Mouse (Mus musculus): ENCODE results near the gene Noto.
A peak's percentile ranks its signal among the peaks of the same experiment; 100 is the strongest.
"Not testable (repeated sequence)": the region's sequence is repeated elsewhere in the genome, so short reads cannot be mapped to it uniquely, and the experiment has no call there.

Gene Noto

DNA sequence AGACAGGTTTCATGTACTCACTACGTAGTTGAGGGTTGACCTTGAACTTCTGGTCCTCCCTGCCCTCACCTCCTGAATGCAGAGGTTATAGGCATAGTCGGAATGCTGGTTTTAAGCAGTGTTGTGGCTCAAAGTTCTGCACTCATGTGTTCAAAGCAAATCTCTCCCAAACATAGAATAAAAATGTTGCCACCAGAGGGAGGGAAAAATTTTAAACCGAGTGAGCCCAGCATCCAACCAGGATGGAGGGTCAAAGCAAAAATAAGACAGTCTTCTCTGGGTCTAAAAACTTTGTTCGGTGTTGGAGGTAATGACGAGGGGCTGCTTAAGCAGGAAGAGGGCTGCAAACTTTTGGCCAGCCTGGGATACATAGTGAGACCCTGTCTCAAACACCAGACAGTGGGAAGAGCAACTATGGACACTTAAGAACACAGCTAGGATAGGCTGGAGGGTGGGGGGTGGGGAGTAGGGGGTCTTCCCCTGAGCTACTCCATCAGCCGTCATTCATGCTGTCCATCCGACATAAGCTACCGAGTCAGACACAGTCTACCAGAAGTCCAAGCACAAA, 7.7 kb downstream of the Noto start:
- no peak for DNase-seq (ENCODE audit: low spot score in 2 of 2)

DNA sequence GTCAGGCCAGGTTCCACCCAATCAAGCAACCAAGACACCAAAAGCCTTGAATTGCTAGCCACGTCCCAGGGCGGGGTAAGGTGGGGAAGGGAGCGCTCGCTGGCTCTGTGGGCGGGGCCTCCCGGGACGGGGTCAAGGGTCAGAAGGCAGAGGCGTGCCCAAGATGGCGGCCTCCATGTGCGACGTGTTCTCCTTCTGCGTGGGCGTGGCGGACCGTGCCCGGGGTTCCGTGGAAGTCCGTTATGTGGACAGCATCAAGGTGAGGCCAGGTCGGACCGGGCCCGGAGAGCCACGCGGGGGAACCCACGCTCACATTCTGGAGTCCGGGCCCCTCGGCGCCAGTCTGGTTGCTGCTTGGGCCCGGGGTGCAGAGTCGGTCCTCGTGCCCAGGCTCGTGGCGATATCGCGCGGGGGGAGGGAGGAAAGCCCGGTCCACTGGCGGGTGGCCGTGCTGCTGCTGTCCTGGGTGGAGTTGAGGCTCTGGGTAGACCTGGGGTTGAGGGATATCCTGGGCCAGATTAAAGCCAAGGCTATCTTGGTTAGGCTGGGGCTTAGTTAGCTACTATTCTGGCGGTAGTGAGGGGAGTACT, 8.3 kb downstream of the Noto start, which contains the start of gene Smyd5:
Gene Smyd5 (plus strand): TSS at position 148 of the 590 bp plus-strand sequence.
- peak; percentile 68 to 80 for DNase-seq (ENCODE audit: low spot score in 2 of 2)

DNA sequence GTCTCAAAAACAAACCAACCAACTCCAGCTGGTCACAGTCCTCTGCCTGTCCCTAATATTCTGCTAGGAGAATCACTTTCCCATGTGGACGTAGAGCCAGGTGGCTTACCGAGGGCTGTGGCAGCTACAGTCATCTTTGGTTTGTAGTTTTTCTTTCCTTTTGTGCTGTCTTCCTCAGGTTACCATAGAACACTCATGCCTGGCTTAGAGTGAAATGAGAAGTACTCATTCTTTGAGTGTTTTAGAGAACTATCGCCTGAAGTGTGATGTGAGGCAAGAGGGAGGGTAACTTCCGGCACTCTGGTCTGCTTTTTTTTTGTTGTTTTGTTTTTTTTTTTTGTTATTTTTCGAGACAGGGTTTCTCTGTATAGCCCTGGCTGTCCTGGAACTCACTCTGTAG, 10.2 kb downstream of the Noto start:
- DNase-seq (ENCODE audit: low spot score in 2 of 2) = no peak

GRCm38 (mm10) chr6:85436204-85436603, 12.5 kb downstream of the Noto start:
- DNase-seq (ENCODE audit: low spot score in 2 of 2) = no peak

DNA sequence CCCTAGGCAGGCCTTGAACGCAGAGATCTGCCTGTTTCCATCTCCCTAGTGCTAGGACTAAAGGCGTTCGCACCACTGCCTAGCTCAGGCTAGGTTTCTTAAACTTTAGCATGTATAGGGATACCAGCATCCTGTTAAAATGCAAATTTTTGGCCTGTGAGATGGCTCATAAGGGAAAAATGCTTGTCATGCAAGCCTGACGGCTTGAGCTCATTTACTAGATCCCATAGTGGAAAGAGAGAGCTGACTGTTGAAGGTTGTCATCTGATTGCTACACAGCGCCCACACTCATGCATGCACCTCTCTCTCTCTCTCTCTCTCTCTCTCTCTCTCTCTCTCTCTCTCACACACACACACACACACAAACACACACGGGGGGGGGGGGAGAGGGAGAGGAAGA, 12.9 kb downstream of the Noto start:
- no peak for DNase-seq (ENCODE audit: low spot score in 2 of 2)

DNA sequence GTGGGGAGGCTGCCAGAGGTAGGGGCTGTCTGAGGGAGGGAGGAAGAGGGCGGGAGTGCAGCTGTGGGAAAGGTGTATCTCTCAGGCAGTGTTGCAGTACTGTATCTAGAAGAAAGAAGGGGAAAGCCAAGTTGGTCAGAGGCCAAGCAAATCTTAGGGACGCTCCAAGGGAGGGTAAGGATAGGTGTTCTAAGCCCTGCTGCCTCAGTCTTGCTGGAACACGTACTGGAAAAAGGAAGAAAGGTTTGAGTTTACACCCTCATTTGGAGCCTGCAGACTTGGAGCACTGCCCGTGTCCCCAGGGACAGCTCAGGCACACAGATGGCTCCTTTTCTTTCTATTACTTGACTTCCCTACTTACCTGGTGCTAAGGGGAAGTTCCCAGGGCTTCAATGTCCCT, 17.5 kb downstream of the Noto start:
- no peak for DNase-seq (ENCODE audit: low spot score in 2 of 2)

GRCm38 (mm10) chr6:85443488-85444233, 20.0 kb downstream of the Noto start:
- no peak for DNase-seq (ENCODE audit: low spot score in 2 of 2)

- DNase-seq (ENCODE audit: low spot score in 2 of 2) = no peak
These were observed 20.7 kb downstream of the Noto start for GRCm38 (mm10) chr6:85444266-85444965.

DNA sequence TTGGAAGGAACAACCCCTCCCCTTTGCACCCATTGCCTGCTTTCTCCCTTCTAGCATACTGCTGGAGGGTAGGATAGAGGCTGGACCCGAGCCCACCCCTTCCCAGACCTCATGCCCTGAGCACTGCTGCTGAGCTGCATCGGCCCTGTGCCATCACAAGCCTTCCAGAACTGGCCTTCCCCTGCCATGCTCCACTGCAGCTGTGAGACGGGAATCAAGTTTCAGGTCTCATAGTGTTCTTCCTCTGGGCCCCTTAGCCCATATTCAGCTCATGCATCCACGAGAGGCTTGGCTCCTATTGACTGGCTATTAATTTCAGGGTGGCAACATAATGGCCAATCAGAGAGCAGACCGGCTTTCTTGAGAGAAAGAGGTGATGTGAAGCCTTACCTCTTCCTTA, 21.6 kb downstream of the Noto start:
- DNase-seq (ENCODE audit: low spot score in 2 of 2) = no peak

DNA sequence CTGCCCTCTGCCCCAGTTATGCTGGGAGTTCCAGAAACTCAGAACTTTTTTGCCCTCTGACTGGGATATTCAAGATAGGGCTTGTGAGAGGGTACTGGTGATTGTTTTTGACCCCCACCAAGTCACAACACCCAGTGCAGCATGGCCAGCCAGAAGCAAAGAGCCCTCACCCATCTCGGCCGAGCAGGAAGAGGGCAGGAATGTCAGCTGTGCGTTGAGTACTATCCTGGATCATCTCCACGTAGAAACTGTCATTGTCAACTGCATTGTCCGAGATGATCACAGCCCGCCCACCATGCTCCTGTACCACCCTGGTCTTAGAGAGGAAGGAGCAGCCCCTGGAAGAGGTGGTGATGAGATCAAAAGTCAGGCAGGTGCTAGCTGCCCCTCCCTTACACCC, 23.7 kb downstream of the Noto start:
- DNase-seq (ENCODE audit: low spot score in 2 of 2) = no peak

DNA sequence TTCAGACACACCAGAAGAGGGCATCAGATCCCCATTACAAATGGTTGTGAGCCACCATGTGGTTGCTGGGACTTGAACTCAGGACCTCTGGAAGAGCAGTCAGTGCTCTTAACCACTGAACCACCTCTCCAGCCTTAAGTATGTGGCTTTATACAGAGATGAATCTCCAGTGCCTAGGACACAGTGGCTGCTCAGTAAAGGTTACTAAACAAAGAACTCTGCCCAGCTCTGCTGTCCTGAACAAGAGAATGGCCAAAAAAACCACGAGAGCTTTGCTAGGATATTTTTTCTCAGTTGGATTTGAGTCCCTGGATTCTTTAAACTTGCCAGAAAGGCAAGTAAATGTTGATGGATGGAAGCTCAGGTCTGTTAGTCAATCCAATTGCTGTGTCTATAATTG, 26.5 kb downstream of the Noto start:
- DNase-seq (ENCODE audit: low spot score in 2 of 2) = not testable (repeated sequence)

- DNase-seq (ENCODE audit: low spot score in 2 of 2) = peak; percentile 93 to 98
These were observed 27.3 kb downstream of the Noto start, which contains the start of gene Cct7 for GRCm38 (mm10) chr6:85450697-85451663. Gene Cct7 (plus strand): TSS chr6:85451514.

GRCm38 (mm10) chr6:85451664-85452410, 28.2 kb downstream of the Noto start, which contains the start of gene Pradc1:
Gene Pradc1 (minus strand): TSS chr6:85451970.
- DNase-seq (ENCODE audit: low spot score in 2 of 2) = peak; percentile 88 to 93

- no peak for DNase-seq (ENCODE audit: low spot score in 2 of 2)
These were observed 28.7 kb downstream of the Noto start for GRCm38 (mm10) chr6:85452411-85452665.

GRCm38 (mm10) chr6:85452816-85453215, 29.1 kb downstream of the Noto start:
- no peak for DNase-seq (ENCODE audit: low spot score in 2 of 2)

DNA sequence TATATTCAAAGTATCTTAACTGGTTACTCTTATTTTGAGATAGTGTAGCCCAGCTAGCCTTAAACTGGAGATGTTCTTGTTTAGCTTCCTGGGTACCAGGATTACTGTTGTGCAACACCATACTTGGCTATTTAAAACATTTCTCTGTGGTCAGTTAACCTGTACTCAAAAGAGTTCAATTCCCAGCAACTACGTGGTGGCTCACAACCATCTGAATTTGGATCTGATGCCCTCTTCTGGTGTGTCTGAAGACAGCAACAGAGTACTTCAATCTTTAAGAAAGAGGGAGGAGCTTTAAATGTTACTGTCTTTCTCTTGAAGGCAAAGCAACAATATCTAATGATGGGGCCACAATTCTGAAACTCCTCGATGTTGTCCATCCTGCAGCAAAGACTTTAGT, 35.9 kb downstream of the Noto start:
- DNase-seq (ENCODE audit: low spot score in 2 of 2) = no peak

- no peak for DNase-seq (ENCODE audit: low spot score in 2 of 2)
These were observed 41.7 kb downstream of the Noto start for GRCm38 (mm10) chr6:85465381-85465780.

GRCm38 (mm10) chr6:85469660-85470430, 46.2 kb downstream of the Noto start:
- DNase-seq (ENCODE audit: low spot score in 2 of 2) = no peak

DNA sequence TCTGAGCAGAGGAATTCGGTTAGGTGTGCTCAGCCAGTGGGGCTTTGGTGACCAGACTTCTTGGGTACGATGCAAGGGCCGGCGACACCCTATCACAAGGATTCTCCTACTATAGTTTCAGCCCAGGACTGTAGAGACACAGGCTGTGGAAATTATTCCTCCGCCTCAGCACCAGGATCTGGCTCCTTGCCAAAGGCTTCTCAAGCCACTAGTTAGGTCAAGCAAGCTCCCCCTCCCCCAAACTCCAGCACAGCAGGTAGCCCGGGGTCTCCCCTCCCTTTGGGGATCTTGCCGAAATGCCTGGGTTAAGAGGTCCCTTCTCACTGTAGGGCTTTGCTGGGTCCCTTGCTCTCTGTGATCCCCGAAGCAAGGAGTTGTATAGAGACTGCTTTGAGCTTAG, 48.3 kb downstream of the Noto start:
- no peak for DNase-seq (ENCODE audit: low spot score in 2 of 2)

GRCm38 (mm10) chr6:85472542-85472941, 48.9 kb downstream of the Noto start:
- DNase-seq (ENCODE audit: low spot score in 2 of 2) = no peak

Data from cerebellum, postnatal 4 days (tissue).